Mouse (Mus musculus) cerebellum, adult (tissue): ENCODE data around the gene 1700024P04Rik.
"Not testable (repeated sequence)": the region's sequence is repeated elsewhere in the genome, so short reads cannot be mapped to it uniquely, and the experiment has no call there.

ENCODE experiments used
- ATAC-seq: cut with Nextera tagmentation; 2 replicates; pipeline ENCODE4 v1.9.2; 2017; ENCODE audit warnings: mild to moderate bottlenecking, moderate library complexity, mixed read lengths; ENCODE audit not compliant: insufficient number of reproducible peaks, low FRiP score, low TSS enrichment

The 1700024P04Rik gene

DNA sequence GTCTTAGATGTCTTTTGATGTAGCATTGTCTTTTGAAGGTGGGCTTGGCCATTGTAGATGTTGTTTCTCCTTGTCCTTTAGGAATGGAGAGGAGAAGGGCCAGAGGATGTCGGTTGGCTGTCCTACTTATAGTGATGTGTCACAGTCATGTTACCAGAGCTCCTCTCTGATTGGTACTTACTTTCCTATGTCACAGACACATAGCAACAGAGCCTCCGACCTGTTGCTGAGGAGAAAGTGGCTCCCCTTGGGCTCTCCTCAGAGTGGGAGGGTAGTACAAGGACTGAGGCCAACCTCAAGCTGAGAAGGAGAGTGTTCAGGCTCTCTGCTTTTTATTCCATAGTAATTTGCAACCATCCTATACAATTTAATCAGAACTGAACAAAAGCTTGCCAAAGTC is at the start of gene 1700024P04Rik:
1700024P04Rik (minus strand) TSS at position 101 of the 400 bp plus-strand sequence.
- no peak for ATAC-seq

DNA sequence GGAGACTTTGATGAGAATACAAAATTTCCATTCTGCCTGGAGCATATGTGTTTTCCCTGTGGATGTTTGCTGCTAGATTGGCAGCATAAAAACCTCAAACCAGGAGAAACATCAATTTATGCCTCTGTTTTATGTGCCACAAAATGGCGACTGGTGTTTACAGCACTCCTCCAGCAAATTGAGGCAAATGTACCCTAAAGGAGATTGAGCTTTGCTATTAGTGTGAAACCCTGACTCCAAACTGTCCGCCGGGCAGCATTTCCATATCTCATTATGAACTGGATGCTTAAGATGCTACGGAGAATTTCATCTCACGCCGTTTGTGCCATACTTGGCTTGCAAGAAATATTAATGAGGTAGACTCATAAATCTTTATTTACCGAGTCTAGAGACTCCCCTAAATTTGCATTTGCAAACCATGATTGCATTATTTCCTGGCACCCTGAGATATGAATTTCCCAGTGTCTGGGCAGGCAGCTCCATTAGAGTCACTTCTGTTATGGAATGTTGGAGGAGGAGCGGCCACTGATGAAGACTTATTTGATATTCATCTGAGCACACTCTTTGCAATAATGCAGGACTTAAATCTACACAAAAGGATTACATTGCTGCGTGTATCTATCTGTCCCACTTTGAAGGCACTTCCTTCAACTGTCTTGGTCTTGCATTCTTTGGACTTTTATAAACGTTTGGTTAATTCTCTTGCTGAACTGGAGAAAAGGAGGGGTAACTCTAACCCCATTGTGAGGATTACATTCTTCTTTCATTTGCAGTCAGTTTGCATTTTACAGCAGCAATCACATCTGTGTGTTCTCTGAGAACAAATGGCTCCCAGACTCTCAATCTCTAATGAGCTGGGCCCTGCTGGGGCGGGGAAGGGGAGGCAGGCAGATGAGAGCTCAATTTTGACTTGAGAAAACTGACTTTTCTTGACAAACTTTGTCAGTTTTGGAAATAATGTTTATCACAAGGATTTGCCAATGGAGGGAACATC is 47.2 kb upstream of the 1700024P04Rik start:
- no peak for ATAC-seq

DNA sequence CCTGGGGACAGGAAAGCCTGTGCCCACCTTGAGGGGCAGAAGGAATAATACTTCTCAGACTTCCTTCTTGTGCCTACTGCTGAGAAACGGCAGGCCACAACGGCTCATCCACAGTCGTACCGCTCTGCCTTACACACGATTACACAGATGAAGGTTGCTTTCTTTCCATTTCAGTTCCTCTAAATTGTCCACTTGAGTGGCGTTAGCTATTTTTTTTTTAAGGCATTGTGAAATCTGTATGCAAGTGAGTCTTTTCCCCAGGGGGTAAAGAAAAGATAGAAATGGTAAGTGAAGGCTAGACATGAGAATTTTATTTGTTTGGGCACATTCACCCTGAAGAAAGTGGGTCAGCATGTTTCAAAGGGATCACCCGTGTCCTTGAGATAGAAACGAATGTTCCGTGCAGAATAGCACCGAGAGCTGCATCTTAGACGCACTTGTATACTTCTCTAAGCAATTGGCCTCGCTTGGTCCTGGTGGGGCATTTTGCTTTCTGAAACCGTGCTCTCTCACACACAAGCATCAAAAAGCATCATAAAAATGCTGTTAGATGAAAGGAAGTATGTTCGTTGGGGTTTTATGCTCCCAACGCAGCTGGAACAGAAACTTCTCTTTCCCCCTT is 46.3 kb upstream of the 1700024P04Rik start:
- ATAC-seq: no peak

DNA sequence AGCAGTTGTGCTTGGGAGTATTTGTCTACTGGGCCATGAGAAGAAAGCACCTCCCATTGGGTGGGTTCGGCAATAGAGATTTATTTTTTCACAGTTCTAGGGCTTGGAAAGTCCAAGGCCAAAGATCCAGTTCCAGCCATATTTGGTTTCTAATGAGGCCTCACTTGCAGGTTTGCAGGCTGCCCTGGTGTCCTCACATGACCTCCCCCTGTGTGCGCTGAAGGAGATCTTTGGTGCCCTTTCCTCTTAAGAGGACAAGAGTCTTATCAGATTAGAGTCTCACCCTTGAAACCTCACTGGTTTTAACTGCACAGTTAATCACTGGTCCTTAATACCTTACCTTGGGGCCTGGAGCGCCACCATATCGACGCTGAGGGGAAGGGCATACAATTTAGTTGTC is 40.9 kb upstream of the 1700024P04Rik start:
- no peak for ATAC-seq

DNA sequence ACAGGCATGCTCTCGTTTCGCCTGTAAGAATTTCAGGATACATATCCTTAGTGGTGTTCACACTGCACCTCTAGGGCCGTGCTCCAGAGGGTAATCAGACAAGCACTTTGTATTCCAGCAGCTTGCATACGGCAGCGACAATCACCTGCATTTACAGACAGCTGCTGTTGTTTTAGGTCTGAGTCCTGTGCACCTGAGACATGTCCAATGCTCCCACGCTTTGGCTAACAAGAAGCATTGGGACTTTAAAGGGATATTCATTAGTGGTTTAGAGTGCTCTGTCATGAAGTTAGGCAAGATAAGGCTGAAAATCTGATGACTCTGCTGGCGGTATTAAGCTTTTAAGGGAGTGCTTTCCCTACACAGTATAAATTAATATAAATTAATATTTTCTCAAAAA is 37.7 kb upstream of the 1700024P04Rik start:
- no peak for ATAC-seq

- ATAC-seq: no peak
Measured at GRCm38 (mm10) chr13:99021181-99021580, 36.8 kb upstream of the 1700024P04Rik start.

DNA sequence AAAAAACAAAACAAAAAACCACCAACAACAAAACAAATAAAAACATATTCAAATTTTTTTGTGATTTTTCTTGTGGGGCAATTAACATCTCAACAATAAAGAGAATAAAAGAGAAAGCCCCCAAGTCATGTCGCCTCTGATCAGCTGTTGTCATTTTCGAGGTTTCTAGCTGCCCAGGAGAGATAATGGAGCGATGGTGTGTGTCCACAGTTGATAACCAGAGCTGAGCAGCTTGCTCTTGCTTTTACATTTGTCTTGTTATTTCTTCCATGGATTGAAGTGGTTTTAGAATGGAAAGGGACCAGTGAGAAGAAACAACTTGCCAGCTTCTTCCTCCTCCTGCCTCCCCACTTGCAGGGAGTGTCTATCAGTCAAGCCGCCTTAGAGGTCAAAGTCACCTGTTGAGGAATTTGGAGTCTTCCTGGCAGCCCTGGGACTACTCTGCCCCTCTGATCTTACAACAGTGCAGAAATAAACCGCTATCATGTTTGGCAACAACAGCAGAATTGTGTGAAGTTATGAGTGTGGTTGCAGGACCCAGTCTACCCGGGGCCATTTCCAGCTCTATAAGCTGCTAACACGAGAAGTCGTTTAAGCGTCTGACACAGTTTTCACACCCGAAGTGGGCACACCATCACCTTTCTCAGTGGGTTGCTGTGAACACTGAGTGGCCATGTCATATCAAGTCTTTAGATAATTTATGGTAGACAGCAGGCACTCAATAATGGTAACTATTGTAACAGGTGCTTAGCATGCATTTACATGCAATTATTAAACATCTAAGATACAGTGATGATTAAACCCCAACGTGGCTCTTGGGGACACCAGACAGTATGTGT is 35.7 kb upstream of the 1700024P04Rik start:
- ATAC-seq: no peak

DNA sequence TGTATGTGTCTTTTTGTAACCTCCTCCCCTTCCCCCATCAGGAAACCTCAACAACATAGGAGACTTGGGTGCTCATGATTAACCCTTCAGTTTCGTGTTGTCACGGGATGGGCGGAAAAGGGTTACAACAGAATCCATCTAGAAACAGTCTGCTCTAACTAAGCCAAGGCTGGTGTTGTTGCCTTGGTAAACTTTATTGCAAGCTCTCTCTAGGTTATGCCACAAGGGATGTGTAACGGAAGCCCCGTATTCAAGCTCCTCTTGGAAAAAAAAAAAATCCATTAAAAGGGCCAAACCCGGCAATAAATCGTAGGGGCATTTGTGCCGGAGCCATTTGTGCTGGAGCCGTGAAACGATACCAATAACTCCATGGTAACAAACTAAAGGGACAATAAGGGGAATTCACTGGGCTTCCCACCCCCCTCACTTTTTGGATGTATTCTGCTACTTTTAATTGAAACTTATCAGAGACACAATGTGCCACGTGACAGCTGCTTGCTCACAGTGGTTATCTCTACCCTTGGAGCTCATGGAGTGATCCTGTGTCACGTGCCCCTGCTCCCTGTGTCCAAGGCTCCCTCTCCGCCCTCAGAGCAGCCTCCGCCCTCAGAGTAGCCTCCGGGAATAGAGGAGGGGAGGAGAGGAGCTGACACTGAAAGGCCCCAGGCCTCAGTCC is 34.3 kb upstream of the 1700024P04Rik start:
- ATAC-seq: no peak

- no peak for ATAC-seq
Measured at GRCm38 (mm10) chr13:99016696-99017095, 32.3 kb upstream of the 1700024P04Rik start.

DNA sequence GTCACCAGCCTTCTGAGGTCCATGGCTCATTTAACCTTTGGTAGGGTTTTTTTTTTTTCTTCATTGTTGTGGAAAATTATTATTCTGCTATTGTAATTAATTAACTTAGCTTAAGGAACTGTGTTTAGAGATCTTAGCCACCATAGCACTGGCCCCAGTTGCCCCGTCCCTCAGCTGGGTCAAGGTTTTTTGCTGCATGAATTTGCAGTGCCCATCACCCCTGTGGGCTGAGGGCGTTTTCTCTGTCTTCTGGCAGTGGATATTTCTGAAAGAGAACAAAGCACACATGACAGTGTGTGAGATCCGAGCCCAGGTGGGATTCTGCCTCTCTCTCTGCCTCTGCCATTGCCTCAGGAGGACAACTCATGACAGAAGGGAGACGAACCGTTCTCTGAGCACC is 28.5 kb upstream of the 1700024P04Rik start:
- no peak for ATAC-seq

DNA sequence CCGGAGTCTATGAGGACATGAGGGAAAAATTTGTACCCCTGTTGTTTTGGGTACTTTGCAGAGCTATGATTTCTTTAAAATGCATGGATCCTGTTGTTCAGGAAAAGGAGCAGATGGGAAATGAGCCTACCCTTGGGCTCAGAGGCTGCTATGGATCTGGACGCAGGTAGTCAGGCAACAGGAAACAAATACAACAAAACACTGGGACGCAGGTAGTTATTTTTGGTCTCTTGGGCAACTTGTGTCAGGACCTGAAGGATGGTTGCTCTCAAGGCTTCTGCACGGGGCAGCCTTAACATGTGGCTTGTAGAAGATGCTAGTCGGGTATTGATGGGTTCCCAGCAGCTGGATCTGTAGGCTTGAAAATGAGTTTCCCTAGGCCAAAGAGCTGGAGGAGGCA is 23.6 kb upstream of the 1700024P04Rik start:
- ATAC-seq: no peak

GRCm38 (mm10) chr13:99006389-99007099 is 22.2 kb upstream of the 1700024P04Rik start:
- ATAC-seq: no peak

GRCm38 (mm10) chr13:99001652-99002051 is 17.3 kb upstream of the 1700024P04Rik start:
- ATAC-seq: not testable (repeated sequence)

DNA sequence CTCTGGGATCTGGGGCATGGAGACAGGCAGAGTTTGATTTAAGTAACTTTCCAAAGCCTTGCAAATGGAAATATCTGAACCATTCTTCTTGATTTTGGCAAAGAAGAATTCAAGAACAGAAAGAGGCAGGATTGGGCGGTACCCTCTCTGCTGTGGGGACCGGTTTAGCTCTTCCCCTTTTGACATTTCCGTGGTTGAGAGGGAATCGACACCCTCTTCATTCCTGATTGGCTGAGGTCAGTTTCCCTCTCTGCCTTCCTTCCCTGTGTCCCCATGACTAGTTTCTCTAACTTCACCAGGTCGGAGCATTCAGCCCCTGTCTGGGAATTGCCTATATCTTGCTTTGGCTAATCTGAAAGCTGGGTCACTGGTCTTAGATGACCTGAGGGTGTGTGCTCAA is 12.7 kb upstream of the 1700024P04Rik start:
- no peak for ATAC-seq

DNA sequence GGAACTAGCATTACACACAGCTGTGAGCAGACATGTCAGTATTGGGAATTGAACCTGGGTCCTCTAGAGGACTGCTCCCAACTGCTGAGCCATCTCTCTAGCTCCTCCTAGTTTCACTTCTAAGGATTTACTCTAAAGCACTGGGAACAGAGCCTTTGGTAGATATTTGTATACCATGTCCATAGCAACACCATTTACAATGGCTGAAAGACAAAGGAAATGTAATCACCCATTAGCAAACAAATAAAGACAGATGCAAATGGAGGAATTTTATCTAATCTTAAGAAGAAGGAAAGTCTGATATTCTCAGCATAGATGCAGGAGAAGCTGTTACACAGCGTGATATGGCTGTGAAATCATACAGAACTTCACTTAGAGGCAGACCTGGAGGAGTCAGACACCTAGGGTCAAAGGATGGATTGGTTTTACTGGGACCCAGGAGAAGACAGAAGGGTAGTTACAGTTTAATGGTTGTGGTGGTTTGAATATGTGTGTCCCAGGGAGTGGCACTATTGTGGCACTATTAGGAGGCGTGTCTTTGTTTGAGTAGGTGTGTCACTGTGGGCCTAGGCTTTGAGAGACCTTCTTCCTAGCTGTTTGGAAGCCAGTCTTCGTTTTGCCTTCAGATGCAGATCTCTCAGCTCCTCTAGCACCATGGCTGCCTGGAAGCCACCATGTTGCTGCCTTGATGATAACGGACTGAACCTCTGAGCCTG is 7.1 kb downstream of the 1700024P04Rik start:
- no peak for ATAC-seq

DNA sequence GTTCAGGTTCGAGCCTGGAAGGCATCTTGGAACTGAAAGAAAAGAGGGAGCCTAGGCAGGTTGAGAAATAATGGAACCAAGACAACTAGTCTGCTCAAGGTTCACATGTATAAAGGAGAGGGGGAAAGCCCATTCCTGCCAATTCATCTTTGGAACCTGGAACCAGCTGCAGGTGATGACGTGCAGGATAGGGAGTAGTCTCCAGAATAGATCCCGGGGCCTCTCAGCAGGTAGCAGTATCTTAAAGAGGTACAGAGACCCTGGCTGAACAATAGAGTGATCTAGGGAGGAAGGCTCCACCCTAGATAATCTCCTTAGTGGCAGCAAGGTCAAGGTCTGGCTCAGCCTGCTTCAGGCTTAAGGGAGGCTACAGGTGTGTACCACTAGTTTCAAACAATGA is 8.3 kb downstream of the 1700024P04Rik start:
- ATAC-seq: not testable (repeated sequence)

- ATAC-seq: no peak
Measured at GRCm38 (mm10) chr13:98972090-98972489, 12.3 kb downstream of the 1700024P04Rik start.

DNA sequence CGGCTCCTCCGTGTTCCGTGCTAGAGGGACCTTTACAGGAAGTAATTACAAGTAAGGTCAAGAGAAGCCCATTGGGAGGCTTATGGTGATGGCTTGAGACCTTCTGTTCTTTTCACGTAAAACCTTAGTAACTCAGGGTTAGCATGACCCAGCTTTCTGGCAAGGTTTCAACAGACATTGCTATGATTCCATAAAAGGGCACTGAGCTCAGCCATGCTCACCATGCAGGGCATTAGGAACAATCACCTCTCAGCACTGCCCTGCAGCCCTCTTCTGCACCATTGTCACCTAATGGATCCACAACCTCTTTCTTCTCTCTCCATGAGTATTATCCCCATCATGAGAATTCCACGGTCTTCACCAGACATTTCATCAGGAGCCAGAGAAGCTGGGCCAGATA is 12.7 kb downstream of the 1700024P04Rik start:
- ATAC-seq: no peak

DNA sequence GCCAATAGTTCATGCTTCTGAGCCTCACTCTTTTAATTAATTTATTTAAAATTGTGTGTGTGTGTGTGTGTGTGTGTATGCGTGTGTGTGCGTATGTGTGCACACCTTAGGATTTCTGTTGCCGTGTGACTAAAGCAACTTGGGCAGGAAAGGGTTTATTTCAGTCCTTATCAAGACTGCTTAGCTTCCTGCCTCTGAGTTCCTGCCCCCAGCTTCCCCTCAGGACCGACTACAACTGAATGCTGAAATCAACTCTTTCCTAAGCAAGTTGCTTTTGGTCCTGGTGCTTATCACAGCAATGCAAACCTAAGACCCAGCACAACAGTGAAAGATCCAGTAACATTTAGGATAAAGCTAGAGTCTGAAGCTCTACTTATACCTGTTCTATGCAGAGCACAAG is 15.8 kb downstream of the 1700024P04Rik start:
- no peak for ATAC-seq
